Mouse (Mus musculus) hindbrain, embryonic 11.5 days (tissue): ENCODE measurements at regions not wholly inside any gene's neighbourhood (a gene's known extent, or its start where the extent isn't known, plus 50 kb on each side); places are given as distances from the start of the nearest gene placed in this dataset.

Experiments used
- ATAC-seq: fragments of 200-750 bp; cut with Nextera tagmentation; 2 replicates; pipeline ENCODE4 v1.8.0; 2017; ENCODE audit warnings: mild to moderate bottlenecking, moderate TSS enrichment, moderate library complexity; ENCODE audit not compliant: low FRiP score
- DNase-seq: peaks from one replicate; pipeline ENCODE4 v3.0.0-alpha.2; 2015; ENCODE audit warnings: low spot score
- H3K27ac ChIP-seq: fragments of 300-500 bp; sonication (generic); 2 replicates; pipeline ENCODE4 v1.5.1; 2014; ENCODE audit warnings: mild to moderate bottlenecking, low read depth, low read length
- H3K27me3 ChIP-seq: fragments of 300-500 bp; sonication (generic); 2 replicates; pipeline ENCODE4 v1.6.1; 2014; ENCODE audit warnings: mild to moderate bottlenecking, low read length, moderate library complexity, mixed read lengths; ENCODE audit not compliant: control insufficient read depth, insufficient read depth
- H3K36me3 ChIP-seq: fragments of 300-500 bp; sonication (generic); 2 replicates; pipeline ENCODE4 v1.6.1; 2014; ENCODE audit warnings: mild to moderate bottlenecking, low read length, moderate library complexity, mixed read lengths; ENCODE audit not compliant: control insufficient read depth, insufficient read depth
- H3K4me1 ChIP-seq: fragments of 300-500 bp; sonication (generic); replicated peaks from 2 replicates; pipeline ENCODE4 v1.6.1; 2014; ENCODE audit warnings: low read length, mixed read lengths; ENCODE audit not compliant: control insufficient read depth, insufficient read depth
- H3K4me2 ChIP-seq: fragments of 300-500 bp; sonication (generic); replicated peaks from 2 replicates; pipeline ENCODE4 v1.6.1; 2014; ENCODE audit warnings: mild to moderate bottlenecking, low read depth, low read length
- H3K4me3 ChIP-seq: fragments of 300-500 bp; sonication (generic); 2 replicates; pipeline ENCODE4 v1.5.1; 2014; ENCODE audit warnings: low read depth, low read length
- H3K9ac ChIP-seq: fragments of 300-500 bp; sonication (generic); 2 replicates; pipeline ENCODE4 v1.6.1; 2014; ENCODE audit warnings: low read depth, low read length
- H3K9me3 ChIP-seq: fragments of 300-500 bp; sonication (generic); 2 replicates; pipeline ENCODE4 v1.6.1; 2016; ENCODE audit warnings: low read length; ENCODE audit not compliant: control insufficient read depth
- WGBS: fragments of 180-500 bp; shearing (Covaris S2); extraction: QIAGEN DNeasy Blood & Tissue Kit; methylation state at CpG from one replicate; pipeline ENCODE4 v1.1.7; 2014; 5-methylcytosine and 5-hydroxymethylcytosine counted together

GRCm38 (mm10) chr14:56313969-56314368 is 50.9 kb upstream of the Atp12a start:
- Histone ChIP-seq H3K27me3 (no peaks in the 10 kb centered on the region), H3K36me3 (no peaks in the 10 kb centered on the region), H3K4me2 (no peak overlapping the region), H3K27ac (no peak overlapping the region), H3K4me1 (no peaks in the 10 kb centered on the region), H3K9ac (no peak overlapping the region), H3K9me3 (no peaks in the 10 kb centered on the region), H3K4me3 (no peak overlapping the region)
- DNase-seq (no peak), ATAC-seq (no peak)
- 89% methylated on average over 9 of the region's 9 CpGs for WGBS

GRCm38 (mm10) chr14:56314459-56314858 is 50.4 kb upstream of the Atp12a start:
- Histone ChIP-seq H3K36me3 (no peaks in the 10 kb centered on the region), H3K9ac (no peak overlapping the region), H3K4me2 (no peak overlapping the region), H3K4me3 (no peak overlapping the region), H3K27ac (no peak overlapping the region), H3K27me3 (no peaks in the 10 kb centered on the region), H3K9me3 (no peaks in the 10 kb centered on the region), H3K4me1 (no peaks in the 10 kb centered on the region)
- peak; percentile 62 for DNase-seq
- 38% methylated on average over 7 of the region's 7 CpGs for WGBS
- no peak for ATAC-seq
